In genomic region chr1:181466601-181467320, GRCm38 (mm10) we compare ENCODE assay signal across 10 mouse cellular contexts. TPM values are rescaled to one million over a fixed set of nuclear protein-coding genes. Genes with fewer than 3 reads are reported as not detected.
A peak's percentile ranks its signal among the peaks of the same experiment; 100 is the strongest.
DNase-seq lines count a peak whose midpoint lies in the region; ATAC-seq lines count a peak whose summit lies in the region.
"Had no signal": no experiment of that assay in that cellular context is flagged by ENCODE, and none has a peak within 500 bp of the region (broad histone marks: within the 10 kb centered on the region; RNA-seq: fewer than 3 reads in every experiment).

No protein-coding gene starts in this region.

- H3K27ac ChIP-seq in neural tube, embryonic 11.5 days (ENCODE audit: low read depth, low read length): no peak overlapping the region

- H3K4me3 ChIP-seq in neural tube, embryonic 11.5 days (ENCODE audit: low read depth, low read length): no peak overlapping the region

- no peak overlapping the region for H3K9ac ChIP-seq in neural tube, embryonic 11.5 days (ENCODE audit: low read length)

- H3K27me3 ChIP-seq in neural tube, embryonic 11.5 days (ENCODE audit: control insufficient read depth, insufficient read depth, low read length): no peaks in the 10 kb centered on the region

- DNase-seq in cerebellum, postnatal 14 days: peak; percentile 74 to 79
- no peak for DNase-seq in cerebellum, adult 11-12 months
- DNase-seq in neural tube, embryonic 11.5 days (ENCODE audit: low spot score): peak; percentile 19
- no peak for DNase-seq in neural tube, embryonic 10.5 days (ENCODE audit: extremely low spot score, low spot score)
- peak; percentile 64 to 65 for DNase-seq in left cerebral cortex, postnatal 10 days (ENCODE audit: extremely low spot score in 1 of 2, low spot score in 2 of 2)
- peak; percentile 76 for DNase-seq in telencephalon, adult 2 months (ENCODE audit: low read depth, low spot score)
- no peak for DNase-seq in spleen, postnatal 14 days (ENCODE audit: low spot score in 2 of 2)

- intact Hi-C loops in left cerebral cortex, postnatal 10 days (cut with DNase I): loop anchor here (10.0 kb wide), 1 partner anchor 78 kb away; no protein-coding TSS in a partner anchor

- H3K36me3 ChIP-seq in neural tube, embryonic 11.5 days (ENCODE audit: control insufficient read depth, insufficient read depth, low read length): no peaks in the 10 kb centered on the region

- H3K4me1 ChIP-seq in neural tube, embryonic 11.5 days (ENCODE audit: control insufficient read depth, insufficient read depth, low read length): peaks cover 4% of the 10 kb centered on the region; the same call in 1 of the 2 replicates

- 80% methylated on average over 17 of the region's 17 CpGs for WGBS in neural tube, embryonic 11.5 days

- H3K9me3 ChIP-seq in neural tube, embryonic 11.5 days (ENCODE audit: control insufficient read depth, low read length): no peaks in the 10 kb centered on the region

- no peak overlapping the region for H3K4me2 ChIP-seq in neural tube, embryonic 11.5 days (ENCODE audit: low read depth)

- ATAC-seq in neural tube, embryonic 11.5 days (ENCODE audit: insufficient read depth, low FRiP score, low TSS enrichment): no peak
- no peak for ATAC-seq in megakaryocyte, adult 5-6 weeks (ENCODE audit: poor library complexity, severe bottlenecking)

RNA-seq across cellular contexts. Expression of gene Ccdc121, which starts 44.5 kb away (rescaled TPM):
- not detected in 2 replicates for polyA plus RNA-seq in neural tube, embryonic 11.5 days (2014; fragmentation: Nextera tagmentation; extraction: Ambion mirVana)
- under 1 TPM; 0.18 to 0.66 TPM for total RNA-seq in left cerebral cortex, postnatal 10 days (2021)
- total RNA-seq in megakaryocyte, adult 5-6 weeks (2015): not detected in 2 replicates
- total RNA-seq in megakaryocyte, adult 5-6 weeks (2017): not detected in 2 replicates
- total RNA-seq: liver, adult 2 months had no signal
- polyA plus RNA-seq: liver, adult 2 months; small intestine, adult 2 months had no signal

Comparison
In these comparisons a context has a peak if more than half of its experiments do, and no peak if none do; other contexts are left out.
1. DNase-seq: peak in cerebellum, postnatal 14 days (2 of 2), neural tube, embryonic 11.5 days (single experiment), left cerebral cortex, postnatal 10 days (2 of 2) and telencephalon, adult 2 months (single experiment); none in cerebellum, adult 11-12 months (single experiment), neural tube, embryonic 10.5 days (single experiment) and spleen, postnatal 14 days (0 of 2).